8 mouse cellular contexts compared by ENCODE assay signal in genomic region chr1:20477561-20478265, GRCm38 (mm10).
DNase-seq lines count a peak whose midpoint lies in the region; ATAC-seq and TF ChIP-seq lines count a peak whose summit lies in the region.

No protein-coding gene starts in this region.

- H3K9me3 ChIP-seq in forebrain, embryonic 15.5 days = no peaks in the 10 kb centered on the region
- no peaks in the 10 kb centered on the region for H3K9me3 ChIP-seq in midbrain, postnatal 0 days (ENCODE audit: low read length)

- peak; percentile 16 to 27 for DNase-seq in layer of hippocampus, postnatal 10 days (ENCODE audit: low spot score in 2 of 2)
- DNase-seq in layer of hippocampus, adult 18-20 months (ENCODE audit: low spot score in 2 of 2) = no peak
- peak; percentile 30 to 38 for DNase-seq in cerebellum, adult 2 months
- peak; percentile 77 to 89 for DNase-seq in kidney, postnatal 25 days
- peak; percentile 62 for DNase-seq in midbrain, postnatal 0 days (ENCODE audit: low spot score)
- no peak for DNase-seq in urinary bladder, postnatal 4 days (ENCODE audit: low spot score in 2 of 2)

- ATAC-seq in forebrain, embryonic 15.5 days (replicated peaks) = peak; percentile 89
- ATAC-seq in midbrain, postnatal 0 days (ENCODE audit: low FRiP score) = peak; percentile 92
- no peak for ATAC-seq in megakaryocyte progenitor cell, adult 5-6 weeks (replicated peaks; ENCODE audit: poor library complexity)

- H3K27me3 ChIP-seq in cerebellum, adult 2 months (ENCODE audit: control insufficient read depth, insufficient read depth, low read length) = no peaks in the 10 kb centered on the region
- no peaks in the 10 kb centered on the region for H3K27me3 ChIP-seq in forebrain, embryonic 15.5 days
- H3K27me3 ChIP-seq in midbrain, postnatal 0 days (ENCODE audit: insufficient read depth, low read length) = no peaks in the 10 kb centered on the region

- no peaks in the 10 kb centered on the region for H3K36me3 ChIP-seq in forebrain, embryonic 15.5 days
- H3K36me3 ChIP-seq in midbrain, postnatal 0 days (ENCODE audit: insufficient read depth, low read length) = no peaks in the 10 kb centered on the region

- H3K4me3 ChIP-seq in cerebellum, adult 2 months (replicated peaks; ENCODE audit: insufficient read depth, low read depth, low read length) = peak overlapping the region; percentile 70
- H3K4me3 ChIP-seq in forebrain, embryonic 15.5 days = peak overlapping the region; percentile 48
- H3K4me3 ChIP-seq in midbrain, postnatal 0 days (ENCODE audit: low read depth, low read length) = peak overlapping the region; percentile 39

- H3K27ac ChIP-seq in cerebellum, adult 2 months (ENCODE audit: insufficient read depth, low read length) = no peak overlapping the region
- peak overlapping the region; percentile 53 for H3K27ac ChIP-seq in forebrain, embryonic 15.5 days (replicated peaks)
- H3K27ac ChIP-seq in midbrain, postnatal 0 days (ENCODE audit: low read depth, low read length) = peak overlapping the region; percentile 83

- peak overlapping the region; percentile 51 for H3K9ac ChIP-seq in forebrain, embryonic 15.5 days (replicated peaks)
- peak overlapping the region; percentile 57 for H3K9ac ChIP-seq in midbrain, postnatal 0 days (replicated peaks; ENCODE audit: low read length, poor library complexity, severe bottlenecking)

- H3K4me1 ChIP-seq in cerebellum, adult 2 months (ENCODE audit: control insufficient read depth, insufficient read depth, low read length) = no peaks in the 10 kb centered on the region
- H3K4me1 ChIP-seq in forebrain, embryonic 15.5 days = peaks cover 8% of the 10 kb centered on the region
- no peaks in the 10 kb centered on the region for H3K4me1 ChIP-seq in midbrain, postnatal 0 days (ENCODE audit: insufficient read depth, low read length)

- peak overlapping the region; percentile 69 for H3K4me2 ChIP-seq in forebrain, embryonic 15.5 days (replicated peaks)
- H3K4me2 ChIP-seq in midbrain, postnatal 0 days (ENCODE audit: low read depth, low read length, poor library complexity, severe bottlenecking) = peak overlapping the region; percentile 68

- WGBS in cerebellum, adult 2 months = 8% methylated on average over 25 of the region's 25 CpGs
- 2% methylated on average over 25 of the region's 25 CpGs for WGBS in forebrain, embryonic 15.5 days
- WGBS in midbrain, postnatal 0 days = 3% methylated on average over 25 of the region's 25 CpGs

- no peak for TF ChIP-seq CTCF in cerebellum, adult 2 months (IDR thresholded peaks at IDR 0.05; ENCODE audit: borderline replicate concordance, insufficient read depth, low read depth, low read length)
- no peak for TF ChIP-seq CTCF in midbrain, postnatal 0 days (IDR thresholded peaks at IDR 0.05)

- TF ChIP-seq POLR2A in cerebellum, adult 2 months (IDR thresholded peaks at IDR 0.05; ENCODE audit: borderline replicate concordance, insufficient read depth, low read length) = no peak

Comparison
In these comparisons a context has a peak if more than half of its experiments do, and no peak if none do; other contexts are left out.
1. DNase-seq: peak in layer of hippocampus, postnatal 10 days (2 of 2), cerebellum, adult 2 months (2 of 2), kidney, postnatal 25 days (2 of 2) and midbrain, postnatal 0 days (single experiment); none in layer of hippocampus, adult 18-20 months (0 of 2) and urinary bladder, postnatal 4 days (0 of 2).
2. Peak in every context shown above with its lines, with median percentiles within 50 percentile points of each other: H3K4me3 ChIP-seq.